Mouse (Mus musculus) E14TG2a.4 (cell line): Measurements from ENCODE around the gene Cacnb1.

ENCODE experiments used
- CTCF ChIP-seq: conservative IDR thresholded peaks from 2 replicates; pipeline ENCODE4 v1.5.1; 2014; ENCODE audit warnings: low read length
- POU5F1 ChIP-seq: IDR thresholded peaks from 2 replicates; pipeline ENCODE4 v1.6.1; 2014; ENCODE audit warnings: low read length, borderline replicate concordance

- TF ChIP-seq CTCF = no peak
- TF ChIP-seq POU5F1 = no peak
These were observed 52.1 kb downstream of the Cacnb1 start for GRCm38 (mm10) chr11:97970771-97971170.
